Mouse (Mus musculus) embryonic stem cell, embryonic (primary cell): ENCODE data around the gene Defa21.
"Not testable (repeated sequence)": the region's sequence is repeated elsewhere in the genome, so short reads cannot be mapped to it uniquely, and the experiment has no call there.

Experiments used
- CTCF ChIA-PET, 4 experiments: fragments of 300-600 bp in 2 of 4; fragments of 350-600 bp in 2 of 4; sonication (Branson Sonifier 250); formaldehyde crosslinking; loops; one replicate each; lab custom pipeline; 2022; ENCODE audit warnings: inconsistent platforms in 2 of 4; lab: Charles Lee
- POLR2A ChIA-PET, 4 experiments: fragments of 300-600 bp in 2 of 4; fragments of 350-600 bp in 2 of 4; sonication (Branson Sonifier 250); formaldehyde crosslinking; loops; one replicate each; lab custom pipeline; 2022; ENCODE audit warnings: antibody characterized with exemption in 4 of 4, inconsistent platforms in 1 of 4; lab: Charles Lee

Defa21 gene

GRCm38 (mm10) chr8:21025245-21025644 lies at the start of gene Defa21:
Defa21 (plus strand) TSS chr8:21025545.
- POLR2A ChIA-PET, CTCF ChIA-PET: not testable (repeated sequence)

DNA sequence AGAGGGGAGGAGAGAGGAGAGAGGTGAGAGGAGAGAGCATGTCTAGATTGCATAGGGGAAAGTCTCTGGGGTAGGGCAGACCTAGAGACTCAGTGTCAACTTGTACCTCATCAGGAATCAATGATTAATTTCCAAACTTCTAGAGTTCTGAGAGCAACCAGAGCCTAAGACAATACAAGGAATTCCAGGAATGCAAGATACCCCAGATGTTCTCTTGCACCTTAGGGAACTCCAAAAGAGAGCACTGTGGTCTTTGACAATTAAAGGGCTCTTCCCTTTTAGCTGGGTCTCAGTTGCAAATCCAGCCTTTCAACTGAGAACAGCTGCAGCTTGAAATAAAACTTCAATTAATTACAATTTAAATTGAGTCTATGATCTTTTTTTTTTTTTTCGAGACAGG lies 45.5 kb upstream of the Defa21 start:
- ChIA-PET CTCF (no interaction called here), POLR2A (no interaction called here)

GRCm38 (mm10) chr8:20994042-20994441 lies 31.3 kb upstream of the Defa21 start:
- POLR2A ChIA-PET = interaction anchor here in 2 of 4 experiments (0.7 to 2.2 kb wide), 3 partner anchors 16 to 17 kb away, joined by 3 to 5 read pairs (median 3); no protein-coding TSS in a partner anchor
- CTCF ChIA-PET = interaction anchor here in 1 of 4 experiments (0.8 kb wide), 1 partner anchor 17 kb away, joined by 3 read pairs; no protein-coding TSS in a partner anchor

- POLR2A ChIA-PET = interaction anchor here in 1 of 4 experiments (1.5 kb wide), 1 partner anchor 14 kb away, joined by 3 read pairs; no protein-coding TSS in a partner anchor
- CTCF ChIA-PET = no interaction called here
Measured at GRCm38 (mm10) chr8:20996776-20997175, 28.6 kb upstream of the Defa21 start.

DNA sequence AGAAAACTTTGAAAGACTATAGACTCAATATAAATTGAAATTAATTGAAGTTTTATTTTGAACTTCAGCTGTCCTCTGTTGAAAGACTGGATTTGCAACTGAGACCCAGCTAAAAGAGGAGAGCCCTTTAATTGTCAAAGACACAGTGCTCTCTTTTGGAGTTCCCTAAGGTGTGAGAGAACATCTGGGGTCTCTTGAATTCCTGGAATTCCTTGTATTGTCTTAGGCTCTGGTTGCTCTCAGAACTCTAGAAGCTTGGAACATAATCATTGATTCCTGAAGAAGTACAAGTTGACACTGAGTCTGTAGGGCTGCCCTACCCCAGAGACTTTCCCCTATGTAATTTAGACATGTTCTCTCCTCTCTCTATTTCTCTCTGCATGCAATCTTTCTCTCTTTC lies 28.1 kb upstream of the Defa21 start:
- ChIA-PET CTCF (no interaction called here), POLR2A (interaction anchor here in 1 of 4 experiments (1.5 kb wide), 1 partner anchor 13 kb away, joined by 3 read pairs; no protein-coding TSS in a partner anchor)

GRCm38 (mm10) chr8:21001171-21001570 lies 24.2 kb upstream of the Defa21 start:
- POLR2A ChIA-PET = no interaction called here
- CTCF ChIA-PET = interaction anchor here in 1 of 4 experiments (0.7 kb wide), 1 partner anchor 13 kb away, joined by 11 read pairs; no protein-coding TSS in a partner anchor

- ChIA-PET CTCF (no interaction called here), POLR2A (no interaction called here)
Measured at GRCm38 (mm10) chr8:21006801-21007200, 18.5 kb upstream of the Defa21 start.

DNA sequence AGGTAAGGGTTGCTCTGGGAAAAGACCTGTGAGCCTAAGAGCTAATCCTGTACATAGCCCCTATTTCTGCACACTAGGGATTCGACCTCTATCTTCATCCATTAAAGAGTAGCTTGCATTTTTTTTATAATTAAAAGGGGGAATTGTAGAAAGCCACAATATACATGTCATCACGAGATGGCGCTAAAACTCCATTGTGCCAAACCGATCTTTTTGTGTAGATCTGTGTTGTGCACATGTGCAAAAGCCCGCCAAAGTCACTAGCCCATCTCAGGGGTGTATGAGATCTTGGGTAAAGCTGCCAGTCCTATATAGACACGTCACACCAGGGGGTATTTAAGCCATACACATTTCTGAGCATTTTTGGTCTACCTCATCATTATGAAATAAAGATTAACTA lies 16.8 kb upstream of the Defa21 start:
- CTCF ChIA-PET = interaction anchor here in 2 of 4 experiments (0.6 to 1.4 kb wide), 4 partner anchors 84 to 1159 kb away, joined by 3 to 4 read pairs (median 3); no protein-coding TSS in a partner anchor
- POLR2A ChIA-PET = not testable (repeated sequence)

- POLR2A ChIA-PET = interaction anchor here in 2 of 4 experiments (1.0 to 1.6 kb wide), 2 partner anchors 13 to 16 kb away, joined by 3 to 5 read pairs; no protein-coding TSS in a partner anchor
- CTCF ChIA-PET = not testable (repeated sequence)
Measured at GRCm38 (mm10) chr8:21010548-21010947, 14.8 kb upstream of the Defa21 start.

- CTCF ChIA-PET, POLR2A ChIA-PET: not testable (repeated sequence)
Measured at GRCm38 (mm10) chr8:21054747-21055146, 29.4 kb downstream of the Defa21 start, which contains the start of gene Defa23. Defa23 (plus strand) TSS chr8:21055047.

- CTCF ChIA-PET, POLR2A ChIA-PET: not testable (repeated sequence)
Measured at GRCm38 (mm10) chr8:21064738-21065137, 39.4 kb downstream of the Defa21 start, which contains the start of gene Defa35. Defa35 (plus strand) TSS chr8:21065038.
